Mouse (Mus musculus) midbrain, embryonic 16.5 days (tissue): ENCODE data around the gene Fbln2. TPM values are rescaled to one million over a fixed set of nuclear protein-coding genes. Genes with fewer than 3 reads are reported as not detected.
A peak's percentile ranks its signal among the peaks of the same experiment; 100 is the strongest.

Source experiments
- ATAC-seq: fragments of 200-750 bp; cut with Nextera tagmentation; 2 replicates; pipeline ENCODE4 v1.8.0; 2017; ENCODE audit warnings: moderate TSS enrichment
- H3K27ac ChIP-seq: fragments of 300-500 bp; sonication (generic); 2 replicates; pipeline ENCODE4 v1.5.1; 2014; ENCODE audit warnings: mild to moderate bottlenecking, low read length, mixed read lengths
- H3K27me3 ChIP-seq: fragments of 300-500 bp; sonication (generic); 2 replicates; pipeline ENCODE4 v1.6.1; 2014; ENCODE audit warnings: low read depth, low read length, mixed read lengths; ENCODE audit not compliant: control insufficient read depth, insufficient read depth
- H3K36me3 ChIP-seq: fragments of 300-500 bp; sonication (generic); 2 replicates; pipeline ENCODE4 v1.6.1; 2014; ENCODE audit warnings: mild to moderate bottlenecking, low read length, moderate library complexity, mixed read lengths; ENCODE audit not compliant: control insufficient read depth, insufficient read depth
- H3K4me1 ChIP-seq: fragments of 300-500 bp; sonication (generic); 2 replicates; pipeline ENCODE4 v1.6.1; 2014; ENCODE audit warnings: mild to moderate bottlenecking, low read length, mixed read lengths; ENCODE audit not compliant: control insufficient read depth, insufficient read depth
- H3K4me2 ChIP-seq: fragments of 300-500 bp; sonication (generic); 2 replicates; pipeline ENCODE4 v1.6.1; 2014; ENCODE audit warnings: mild to moderate bottlenecking, low read length, mixed read lengths
- H3K4me3 ChIP-seq: fragments of 300-500 bp; sonication (generic); 2 replicates; pipeline ENCODE4 v1.5.1; 2014; ENCODE audit warnings: low read depth, mild to moderate bottlenecking, low read length, moderate library complexity, mixed read lengths
- H3K9ac ChIP-seq: fragments of 300-500 bp; sonication (generic); 2 replicates; pipeline ENCODE4 v1.6.1; 2014; ENCODE audit warnings: low read depth, low read length, mixed read lengths
- H3K9me3 ChIP-seq: fragments of 300-500 bp; sonication (generic); replicated peaks from 2 replicates; pipeline ENCODE4 v1.6.1; 2014; ENCODE audit warnings: mild to moderate bottlenecking, low read length, mixed read lengths; ENCODE audit not compliant: control insufficient read depth, poor library complexity, severe bottlenecking
- WGBS: fragments of 180-500 bp; shearing (Covaris S2); extraction: QIAGEN DNeasy Blood & Tissue Kit; methylation state at CpG from one replicate; pipeline ENCODE4 v1.1.7; 2014; 5-methylcytosine and 5-hydroxymethylcytosine counted together
- polyA plus RNA-seq: library from polyadenylated mRNA; unstranded; fragments of >200 nt; fragmentation: Nextera tagmentation; extraction: Ambion mirVana; gene quantifications from 2 replicates; pipeline ENCODE4 v1.2.1, GENCODE M21; 2015

Gene Fbln2
- polyA plus RNA-seq, 1 experiment from 2014 or later = 12.5 TPM

DNA sequence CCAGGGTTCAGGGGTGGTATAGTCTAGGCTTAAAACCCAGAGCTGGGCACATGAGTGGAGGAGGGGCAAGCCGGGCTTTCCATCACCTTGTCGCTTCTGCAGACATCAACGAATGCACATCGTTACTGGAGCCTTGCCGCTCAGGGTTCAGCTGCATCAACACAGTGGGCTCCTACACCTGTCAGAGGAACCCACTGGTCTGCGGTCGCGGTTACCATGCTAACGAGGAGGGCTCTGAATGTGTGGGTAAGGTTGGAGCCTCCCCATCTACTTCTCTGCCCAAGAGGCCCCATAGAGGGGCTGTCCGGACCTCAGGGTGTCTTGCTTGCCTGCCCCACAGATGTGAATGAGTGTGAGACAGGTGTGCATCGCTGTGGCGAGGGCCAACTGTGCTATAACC lies 53.4 kb downstream of the Fbln2 start:
- Histone ChIP-seq H3K27me3 (no peaks in the 10 kb centered on the region), H3K4me3 (no peak overlapping the region), H3K9me3 (no peaks in the 10 kb centered on the region), H3K36me3 (no peaks in the 10 kb centered on the region), H3K4me1 (peaks cover 9% of the 10 kb centered on the region; the same call in 1 of the 2 replicates), H3K27ac (no peak overlapping the region), H3K4me2 (no peak overlapping the region), H3K9ac (no peak overlapping the region)
- ATAC-seq = no peak
- WGBS = 73% methylated on average over 12 of the region's 12 CpGs

- no peaks in the 10 kb centered on the region for H3K27me3 ChIP-seq
- no peaks in the 10 kb centered on the region for H3K9me3 ChIP-seq
- peaks cover 5% of the 10 kb centered on the region; the same call in 1 of the 2 replicates for H3K4me1 ChIP-seq
- no peak overlapping the region for H3K4me2 ChIP-seq
- WGBS = 71% methylated on average over 1 of the region's 1 CpGs
- H3K4me3 ChIP-seq = no peak overlapping the region
- no peak overlapping the region for H3K9ac ChIP-seq
- no peak overlapping the region for H3K27ac ChIP-seq
- H3K36me3 ChIP-seq = no peaks in the 10 kb centered on the region
- no peak; the same call in 1 of the 2 replicates for ATAC-seq
These were observed 54.4 kb downstream of the Fbln2 start for GRCm38 (mm10) chr6:91266647-91267046.

GRCm38 (mm10) chr6:91268318-91268717 lies 56.1 kb downstream of the Fbln2 start:
- H3K27ac ChIP-seq = no peak overlapping the region
- no peak for ATAC-seq
- no peaks in the 10 kb centered on the region for H3K36me3 ChIP-seq
- no peak overlapping the region for H3K4me3 ChIP-seq
- whole genome bisulfite sequencing = 45% methylated on average over 9 of the region's 9 CpGs
- no peak overlapping the region for H3K4me2 ChIP-seq
- H3K27me3 ChIP-seq = no peaks in the 10 kb centered on the region
- H3K4me1 ChIP-seq = peaks cover 5% of the 10 kb centered on the region; the same call in 1 of the 2 replicates
- no peaks in the 10 kb centered on the region for H3K9me3 ChIP-seq
- H3K9ac ChIP-seq = no peak overlapping the region

DNA sequence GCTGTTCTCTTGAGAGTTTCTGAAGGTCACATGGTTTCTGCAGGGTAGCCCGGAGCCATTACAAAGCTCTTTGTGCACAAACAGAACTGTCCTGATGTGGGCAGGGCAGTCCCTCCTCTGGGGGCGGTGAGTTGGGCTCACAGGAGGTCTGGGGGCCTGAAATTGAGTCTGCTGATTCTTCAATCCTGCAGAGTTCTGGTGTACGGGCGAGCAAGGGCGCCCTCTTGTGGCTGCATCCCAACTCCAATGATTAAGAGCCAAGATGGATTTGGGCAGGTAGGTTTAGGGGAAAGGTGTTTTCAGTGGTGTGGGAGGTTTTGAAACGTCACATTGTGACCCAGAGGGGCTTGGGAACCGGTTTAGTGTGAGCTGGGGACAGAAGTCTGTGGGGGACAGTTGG lies 65.3 kb downstream of the Fbln2 start:
- 1% methylated on average over 7 of the region's 7 CpGs for WGBS
- Histone ChIP-seq H3K27me3 (no peaks in the 10 kb centered on the region), H3K4me1 (no peaks in the 10 kb centered on the region; the same call in 1 of the 2 replicates), H3K4me2 (no peak overlapping the region), H3K36me3 (no peaks in the 10 kb centered on the region), H3K4me3 (no peak overlapping the region), H3K9me3 (no peaks in the 10 kb centered on the region), H3K9ac (no peak overlapping the region), H3K27ac (no peak overlapping the region)
- ATAC-seq = 0 out of 2 replicates have a peak, but pooled peaks have one; percentile 31

DNA sequence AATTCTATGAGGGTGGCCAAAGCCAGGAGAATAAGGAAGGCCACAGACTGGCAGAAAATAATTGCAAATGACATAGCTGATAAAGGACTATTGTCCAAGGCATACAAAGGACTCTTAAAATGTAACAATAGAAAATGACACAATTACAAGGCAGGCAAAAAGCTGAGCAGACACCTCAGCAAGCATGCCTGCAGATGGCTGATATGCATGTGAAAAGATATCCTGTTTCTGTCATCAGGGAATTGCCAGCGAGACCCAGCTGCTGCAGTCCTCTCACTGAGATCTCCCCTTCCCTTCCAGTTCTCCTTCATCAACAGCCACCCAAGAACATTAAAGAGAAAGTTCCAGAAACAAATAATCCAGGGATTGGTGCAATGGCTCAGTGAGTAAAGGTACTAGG lies 66.0 kb downstream of the Fbln2 start:
- Histone ChIP-seq H3K36me3 (no peaks in the 10 kb centered on the region), H3K9ac (no peak overlapping the region), H3K27me3 (no peaks in the 10 kb centered on the region), H3K27ac (no peak overlapping the region), H3K4me2 (no peak overlapping the region), H3K9me3 (no peaks in the 10 kb centered on the region), H3K4me1 (no peaks in the 10 kb centered on the region; the same call in 1 of the 2 replicates), H3K4me3 (no peak overlapping the region)
- no peak for ATAC-seq
- WGBS = 14% methylated on average over 1 of the region's 1 CpGs

DNA sequence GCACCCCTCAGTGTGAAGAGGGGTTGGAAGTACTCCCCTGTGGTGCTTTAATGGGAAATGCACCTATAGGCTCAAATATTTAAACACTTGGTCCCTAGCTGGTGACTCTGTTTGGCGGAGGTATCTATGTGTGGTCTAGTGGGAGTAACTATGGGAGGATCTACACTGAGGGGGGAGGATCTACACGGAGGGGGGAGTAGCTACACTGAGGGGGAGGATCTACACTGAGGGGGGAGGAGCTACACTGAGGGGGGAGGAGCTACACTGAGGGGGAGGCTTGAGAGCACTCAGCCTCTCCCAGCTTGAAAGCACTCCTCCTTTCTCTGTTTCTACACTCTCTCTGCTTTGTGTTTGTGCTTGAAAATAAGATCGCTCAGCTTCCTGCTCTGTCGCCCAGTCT lies 67.2 kb downstream of the Fbln2 start:
- no peak overlapping the region for H3K4me2 ChIP-seq
- 24% methylated on average over 4 of the region's 4 CpGs for WGBS
- H3K36me3 ChIP-seq = no peaks in the 10 kb centered on the region
- no peaks in the 10 kb centered on the region for H3K27me3 ChIP-seq
- no peak overlapping the region for H3K27ac ChIP-seq
- H3K4me1 ChIP-seq = peaks cover 5% of the 10 kb centered on the region
- ATAC-seq = no peak
- H3K9me3 ChIP-seq = no peaks in the 10 kb centered on the region
- H3K4me3 ChIP-seq = no peak overlapping the region
- no peak overlapping the region for H3K9ac ChIP-seq

GRCm38 (mm10) chr6:91281206-91281605 lies 69.0 kb downstream of the Fbln2 start:
- ATAC-seq = peak; percentile 27
- 4% methylated on average over 6 of the region's 6 CpGs for WGBS

GRCm38 (mm10) chr6:91281747-91282146 lies 69.5 kb downstream of the Fbln2 start:
- H3K4me2 ChIP-seq = no peak overlapping the region
- H3K4me1 ChIP-seq = peaks cover 24% of the 10 kb centered on the region
- no peak overlapping the region for H3K9ac ChIP-seq
- no peaks in the 10 kb centered on the region for H3K27me3 ChIP-seq
- no peak for ATAC-seq
- H3K9me3 ChIP-seq = no peaks in the 10 kb centered on the region
- WGBS = 49% methylated on average over 5 of the region's 5 CpGs
- no peaks in the 10 kb centered on the region for H3K36me3 ChIP-seq
- no peak overlapping the region for H3K4me3 ChIP-seq
- no peak overlapping the region for H3K27ac ChIP-seq

More at GRCm38 (mm10) chr6:91281206-91281605, 69.0 kb downstream of the Fbln2 start:
- no peak overlapping the region for H3K9ac ChIP-seq
- no peaks in the 10 kb centered on the region for H3K27me3 ChIP-seq
- no peaks in the 10 kb centered on the region for H3K36me3 ChIP-seq
- no peak overlapping the region for H3K4me3 ChIP-seq
- no peak overlapping the region for H3K27ac ChIP-seq
- no peaks in the 10 kb centered on the region for H3K9me3 ChIP-seq
- H3K4me1 ChIP-seq = peaks cover 22% of the 10 kb centered on the region
- no peak overlapping the region for H3K4me2 ChIP-seq

GRCm38 (mm10) chr6:91283031-91283430 lies 70.8 kb downstream of the Fbln2 start:
- H3K9me3 ChIP-seq = no peaks in the 10 kb centered on the region
- H3K9ac ChIP-seq = no peak overlapping the region
- no peak for ATAC-seq
- H3K4me1 ChIP-seq = peaks cover 24% of the 10 kb centered on the region
- WGBS = 82% methylated on average over 7 of the region's 7 CpGs
- no peaks in the 10 kb centered on the region for H3K36me3 ChIP-seq
- no peak overlapping the region for H3K27ac ChIP-seq
- H3K27me3 ChIP-seq = no peaks in the 10 kb centered on the region
- H3K4me2 ChIP-seq = no peak overlapping the region
- no peak overlapping the region for H3K4me3 ChIP-seq
